29 mouse cellular contexts compared by ENCODE assay signal in the genomic region with DNA sequence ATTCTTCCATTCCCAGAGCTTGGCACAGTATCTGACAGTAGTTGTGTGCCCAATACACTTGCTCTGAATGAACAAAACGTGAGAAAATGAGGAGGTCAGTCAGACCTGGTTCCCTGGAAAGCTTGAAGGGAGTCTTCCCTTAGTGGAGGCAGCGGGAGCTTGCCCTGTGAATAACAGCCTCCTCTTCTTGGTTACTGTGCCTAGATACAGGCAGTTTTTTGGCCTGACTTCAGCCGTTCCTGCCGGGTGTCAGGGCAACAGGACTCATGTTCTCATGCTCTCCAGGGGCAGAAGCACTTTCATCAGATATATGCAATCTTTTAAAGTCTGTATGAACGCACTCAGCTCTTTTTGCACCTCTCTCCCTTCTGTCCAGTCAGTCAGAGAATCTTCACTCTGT. TPM values are rescaled to one million over a fixed set of nuclear protein-coding genes. Genes with fewer than 3 reads are reported as not detected.
DNase-seq lines count a peak whose midpoint lies in the region; ATAC-seq lines count a peak whose summit lies in the region.
"Had no signal": no experiment of that assay in that cellular context is flagged by ENCODE, and none has a peak within 500 bp of the region (broad histone marks: within the 10 kb centered on the region; RNA-seq: fewer than 3 reads in every experiment).

No protein-coding gene starts in this region.

- no peak overlapping the region for H3K9ac ChIP-seq in midbrain, embryonic 13.5 days (replicated peaks)
- no peak overlapping the region for H3K9ac ChIP-seq in hindbrain, embryonic 16.5 days (ENCODE audit: low read depth, low read length)
- H3K9ac ChIP-seq in neural tube, embryonic 14.5 days (replicated peaks; ENCODE audit: low read depth, low read length): no peak overlapping the region
- H3K9ac ChIP-seq in intestine, embryonic 16.5 days (ENCODE audit: low read depth, low read length): no peak overlapping the region
- H3K9ac ChIP-seq: embryonic facial prominence, embryonic 13.5 days; forebrain, embryonic 12.5 days; heart, embryonic 15.5 days; liver, embryonic 12.5 days; midbrain, embryonic 12.5 days; stomach, embryonic 15.5 days had no signal

- ATAC-seq in midbrain, embryonic 13.5 days: no peak
- peak; percentile 82 for ATAC-seq in hindbrain, embryonic 16.5 days
- ATAC-seq in neural tube, embryonic 14.5 days (ENCODE audit: low read depth): peak; percentile 74; the same call in 1 of the 2 replicates
- no peak for ATAC-seq in intestine, embryonic 16.5 days
- ATAC-seq: liver, embryonic 12.5 days had no signal

- H3K4me3 ChIP-seq in midbrain, embryonic 13.5 days (replicated peaks): no peak overlapping the region
- no peak overlapping the region for H3K4me3 ChIP-seq in midbrain, embryonic 10.5 days
- H3K4me3 ChIP-seq in hindbrain, embryonic 16.5 days (ENCODE audit: low read length): no peak overlapping the region
- H3K4me3 ChIP-seq in neural tube, embryonic 14.5 days (ENCODE audit: low read depth, low read length): no peak overlapping the region
- H3K4me3 ChIP-seq in intestine, embryonic 16.5 days (ENCODE audit: low read length): no peak overlapping the region
- H3K4me3 ChIP-seq: embryonic facial prominence, embryonic 13.5 days; erythroblast, embryonic 14.5 days; forebrain, embryonic 12.5 days; heart, embryonic 15.5 days; limb, embryonic 12.5 days; liver, embryonic 12.5 days; midbrain, embryonic 12.5 days; stomach, embryonic 15.5 days had no signal

- H3K36me3 ChIP-seq in midbrain, embryonic 13.5 days: no peaks in the 10 kb centered on the region
- no peaks in the 10 kb centered on the region for H3K36me3 ChIP-seq in midbrain, embryonic 10.5 days
- H3K36me3 ChIP-seq in hindbrain, embryonic 16.5 days (ENCODE audit: control insufficient read depth, insufficient read depth, low read length): no peaks in the 10 kb centered on the region
- no peaks in the 10 kb centered on the region for H3K36me3 ChIP-seq in neural tube, embryonic 14.5 days (ENCODE audit: control insufficient read depth, insufficient read depth, low read length)
- no peaks in the 10 kb centered on the region for H3K36me3 ChIP-seq in intestine, embryonic 16.5 days (ENCODE audit: control insufficient read depth, insufficient read depth, low read length)
- H3K36me3 ChIP-seq: embryonic facial prominence, embryonic 13.5 days; forebrain, embryonic 12.5 days; heart, embryonic 15.5 days; limb, embryonic 12.5 days; liver, embryonic 12.5 days; midbrain, embryonic 12.5 days; stomach, embryonic 15.5 days had no signal

- H3K27me3 ChIP-seq in midbrain, embryonic 13.5 days: no peaks in the 10 kb centered on the region
- H3K27me3 ChIP-seq in midbrain, embryonic 10.5 days (ENCODE audit: low read depth, poor library complexity, severe bottlenecking): no peaks in the 10 kb centered on the region
- H3K27me3 ChIP-seq in hindbrain, embryonic 16.5 days (replicated peaks; ENCODE audit: control insufficient read depth, insufficient read depth, low read length): no peaks in the 10 kb centered on the region
- H3K27me3 ChIP-seq in neural tube, embryonic 14.5 days (ENCODE audit: control insufficient read depth, insufficient read depth, low read length): no peaks in the 10 kb centered on the region
- no peaks in the 10 kb centered on the region for H3K27me3 ChIP-seq in intestine, embryonic 16.5 days (replicated peaks; ENCODE audit: control insufficient read depth, insufficient read depth, low read length)
- H3K27me3 ChIP-seq: embryonic facial prominence, embryonic 13.5 days; forebrain, embryonic 12.5 days; heart, embryonic 15.5 days; limb, embryonic 12.5 days; midbrain, embryonic 12.5 days; stomach, embryonic 15.5 days had no signal

- WGBS in midbrain, embryonic 13.5 days: 69% methylated on average over 5 of the region's 5 CpGs
- 82% methylated on average over 5 of the region's 5 CpGs for WGBS in midbrain, embryonic 10.5 days
- WGBS in hindbrain, embryonic 16.5 days: 49% methylated on average over 5 of the region's 5 CpGs
- WGBS in neural tube, embryonic 14.5 days: 39% methylated on average over 5 of the region's 5 CpGs
- 59% methylated on average over 5 of the region's 5 CpGs for WGBS in intestine, embryonic 16.5 days

- H3K9me3 ChIP-seq in midbrain, embryonic 13.5 days: no peaks in the 10 kb centered on the region
- no peaks in the 10 kb centered on the region for H3K9me3 ChIP-seq in midbrain, embryonic 10.5 days (replicated peaks)
- no peaks in the 10 kb centered on the region for H3K9me3 ChIP-seq in hindbrain, embryonic 16.5 days (ENCODE audit: control insufficient read depth, low read length)
- H3K9me3 ChIP-seq in neural tube, embryonic 14.5 days (ENCODE audit: control insufficient read depth, low read length): no peaks in the 10 kb centered on the region
- H3K9me3 ChIP-seq in intestine, embryonic 16.5 days (ENCODE audit: control insufficient read depth, low read length): no peaks in the 10 kb centered on the region
- H3K9me3 ChIP-seq: embryonic facial prominence, embryonic 13.5 days; forebrain, embryonic 12.5 days; heart, embryonic 15.5 days; limb, embryonic 12.5 days; liver, embryonic 12.5 days; midbrain, embryonic 12.5 days; stomach, embryonic 15.5 days had no signal

- H3K27ac ChIP-seq in midbrain, embryonic 13.5 days: peak overlapping the region; percentile 21; the same call in 1 of the 2 replicates
- H3K27ac ChIP-seq in midbrain, embryonic 10.5 days (replicated peaks): no peak overlapping the region
- H3K27ac ChIP-seq in hindbrain, embryonic 16.5 days (ENCODE audit: low read depth, low read length): no peak overlapping the region
- H3K27ac ChIP-seq in neural tube, embryonic 14.5 days (ENCODE audit: low read depth, low read length): no peak overlapping the region
- H3K27ac ChIP-seq in intestine, embryonic 16.5 days (ENCODE audit: low read length): no peak overlapping the region
- H3K27ac ChIP-seq: embryonic facial prominence, embryonic 13.5 days; forebrain, embryonic 12.5 days; heart, embryonic 15.5 days; liver, embryonic 12.5 days; midbrain, embryonic 12.5 days; stomach, embryonic 15.5 days had no signal

- DNase-seq in cerebellum, postnatal 10 days: peak; percentile 16 to 30
- DNase-seq in cerebellum, postnatal 36 days: no peak
- no peak for DNase-seq in midbrain, embryonic 10.5 days (ENCODE audit: low spot score)
- no peak for DNase-seq in liver
- DNase-seq: adrenal gland, adult 2 months; cerebellum, adult 18-20 months; cerebellum, postnatal 25 days; gastrocnemius, postnatal 36 days; heart, postnatal 36 days; kidney, adult 9 months; kidney, postnatal 14 days; lung, adult 18-20 months; lung, postnatal 10 days; right cerebral cortex, adult 18-20 months; right cerebral cortex, postnatal 4 days; thymus, adult 18-20 months; thymus, postnatal 36 days had no signal

- no peak overlapping the region for H3K4me2 ChIP-seq in midbrain, embryonic 13.5 days (replicated peaks)
- H3K4me2 ChIP-seq in hindbrain, embryonic 16.5 days (ENCODE audit: low read length): no peak overlapping the region; the same call in 1 of the 2 replicates
- H3K4me2 ChIP-seq in neural tube, embryonic 14.5 days (ENCODE audit: low read depth, low read length): no peak overlapping the region
- H3K4me2 ChIP-seq in intestine, embryonic 16.5 days (ENCODE audit: low read depth, low read length): no peak overlapping the region
- H3K4me2 ChIP-seq: embryonic facial prominence, embryonic 13.5 days; forebrain, embryonic 12.5 days; heart, embryonic 15.5 days; limb, embryonic 12.5 days; liver, embryonic 12.5 days; midbrain, embryonic 12.5 days; stomach, embryonic 15.5 days had no signal

- no peaks in the 10 kb centered on the region; the same call in 1 of the 2 replicates for H3K4me1 ChIP-seq in midbrain, embryonic 13.5 days (replicated peaks)
- H3K4me1 ChIP-seq in midbrain, embryonic 10.5 days: peaks cover 4% of the 10 kb centered on the region; the same call in 1 of the 2 replicates
- no peaks in the 10 kb centered on the region; the same call in 1 of the 2 replicates for H3K4me1 ChIP-seq in hindbrain, embryonic 16.5 days (ENCODE audit: control insufficient read depth, insufficient read depth, low read depth, low read length)
- 0 out of 2 replicates have a peak, but pooled peaks cover 6% of the 10 kb centered on the region for H3K4me1 ChIP-seq in neural tube, embryonic 14.5 days (ENCODE audit: control insufficient read depth, insufficient read depth, low read length)
- peaks cover 2% of the 10 kb centered on the region; the same call in 1 of the 2 replicates for H3K4me1 ChIP-seq in intestine, embryonic 16.5 days (ENCODE audit: control insufficient read depth, insufficient read depth, low read length)
- H3K4me1 ChIP-seq: embryonic facial prominence, embryonic 13.5 days; forebrain, embryonic 12.5 days; liver, embryonic 12.5 days; midbrain, embryonic 12.5 days; stomach, embryonic 15.5 days had no signal

RNA-seq across cellular contexts. Expression of a gene that starts 25.1 kb away (rescaled TPM):
- 0.20 and 0.23 TPM in 2 replicates for polyA plus RNA-seq in midbrain, embryonic 13.5 days (2015; fragmentation: Nextera tagmentation; extraction: Ambion mirVana)
- polyA plus RNA-seq in midbrain, embryonic 10.5 days (2016; fragmentation: Nextera tagmentation; extraction: Ambion mirVana): 0.09 and 0.47 TPM in 2 replicates
- polyA plus RNA-seq in hindbrain, embryonic 16.5 days (2015; fragmentation: Nextera tagmentation; extraction: Ambion mirVana): 0.13 and 0.17 TPM in 2 replicates
- 0.27 and 0.57 TPM in 2 replicates for polyA plus RNA-seq in neural tube, embryonic 14.5 days (2014; fragmentation: Nextera tagmentation; extraction: Ambion mirVana)
- 0.33 and 0.47 TPM in 2 replicates for polyA plus RNA-seq in intestine, embryonic 16.5 days (2015; fragmentation: Nextera tagmentation; extraction: Ambion mirVana)
- polyA plus RNA-seq: erythroblast, embryonic 14.5 days had no signal

RNA-seq across cellular contexts. Expression of a gene that starts 30.9 kb away (rescaled TPM):
- polyA plus RNA-seq in midbrain, embryonic 13.5 days (2015; fragmentation: Nextera tagmentation; extraction: Ambion mirVana): not detected in 2 replicates
- polyA plus RNA-seq in midbrain, embryonic 10.5 days (2016; fragmentation: Nextera tagmentation; extraction: Ambion mirVana): not detected in 2 replicates
- not detected in 2 replicates for polyA plus RNA-seq in hindbrain, embryonic 16.5 days (2015; fragmentation: Nextera tagmentation; extraction: Ambion mirVana)
- polyA plus RNA-seq in neural tube, embryonic 14.5 days (2014; fragmentation: Nextera tagmentation; extraction: Ambion mirVana): 0.58 TPM in 1 of 2 replicates, not detected in the other
- polyA plus RNA-seq in intestine, embryonic 16.5 days (2015; fragmentation: Nextera tagmentation; extraction: Ambion mirVana): 0.10 and 0.11 TPM in 2 replicates
- polyA plus RNA-seq: adrenal gland, adult 2 months; embryonic facial prominence, embryonic 13.5 days; erythroblast, embryonic 14.5 days; forebrain, embryonic 12.5 days; limb, embryonic 12.5 days; liver, embryonic 12.5 days; midbrain, embryonic 12.5 days had no signal

Comparison
In these comparisons a context has a peak if more than half of its experiments do, and no peak if none do; other contexts are left out.
1. DNase-seq: peak in cerebellum, postnatal 10 days (2 of 2); none in cerebellum, postnatal 36 days (0 of 2), midbrain, embryonic 10.5 days (single experiment) and liver (single experiment).
2. ATAC-seq: peak in hindbrain, embryonic 16.5 days (single experiment) and neural tube, embryonic 14.5 days (single experiment); none in midbrain, embryonic 13.5 days (single experiment) and intestine, embryonic 16.5 days (single experiment).